Mouse (Mus musculus): ENCODE results near the gene Mllt10. TPM values are rescaled to one million over a fixed set of nuclear protein-coding genes. Genes with fewer than 3 reads are reported as not detected.

Mllt10 gene
- total RNA-seq (2021), result 10 to 100 TPM; 31.0 to 33.4 TPM
- long read RNA-seq, experiment 1, partial matches to known transcripts, result 1 of 9 reads
- long read RNA-seq, experiment 1, other reads (novel, unspliced or antisense), result 8 of 9 reads
- long read RNA-seq, experiment 2, partial matches to known transcripts, result 3 of 6 reads
- long read RNA-seq, experiment 2, other reads (novel, unspliced or antisense), result 3 of 6 reads

DNA sequence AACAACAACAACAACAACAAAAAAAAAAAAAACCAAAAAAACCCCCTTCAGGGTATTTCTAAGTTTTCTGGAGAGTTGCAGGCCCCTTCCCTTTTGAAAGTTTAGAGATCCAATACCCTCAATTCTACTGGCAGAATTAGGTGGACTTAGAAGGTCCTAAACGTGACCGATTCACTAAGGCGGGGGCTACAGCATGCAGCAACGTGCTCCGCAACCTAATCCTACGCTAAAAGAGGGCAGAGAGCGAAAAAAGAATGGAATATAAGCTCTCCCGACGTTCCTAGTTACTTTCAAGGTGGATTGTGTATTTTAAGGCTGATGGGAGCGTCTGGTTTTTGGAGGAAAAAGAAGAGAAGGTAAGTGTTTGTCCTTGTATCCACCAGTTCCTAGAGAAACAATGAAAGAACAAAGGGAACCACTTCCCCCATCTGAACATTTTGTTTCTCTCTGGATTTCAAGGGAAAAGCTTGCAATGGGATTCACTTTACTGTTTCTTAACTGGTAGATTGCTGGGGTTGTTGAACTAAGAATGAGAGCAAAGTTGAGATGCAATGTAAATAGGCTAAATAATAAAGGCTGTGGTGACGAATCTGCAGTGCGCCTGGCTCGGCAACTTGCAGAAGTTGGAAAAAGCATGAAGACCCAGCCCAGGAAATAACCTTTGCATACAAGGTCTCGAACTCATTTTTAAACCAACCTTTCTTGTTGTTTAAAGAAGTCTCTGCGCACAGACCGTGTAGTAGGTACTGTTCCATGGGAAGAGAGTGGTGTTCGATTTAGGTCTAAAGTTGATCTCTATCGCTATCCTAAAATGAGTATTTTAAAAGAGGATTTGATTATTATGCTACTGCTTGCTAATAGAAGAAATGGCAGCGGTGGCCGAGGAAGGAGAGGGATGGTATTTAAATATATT lies at the start of gene Mllt10:
Mllt10 (plus strand) TSS at position 222 of the 913 bp plus-strand sequence.
- DNase-seq, result peak; percentile 21 to 58

DNA sequence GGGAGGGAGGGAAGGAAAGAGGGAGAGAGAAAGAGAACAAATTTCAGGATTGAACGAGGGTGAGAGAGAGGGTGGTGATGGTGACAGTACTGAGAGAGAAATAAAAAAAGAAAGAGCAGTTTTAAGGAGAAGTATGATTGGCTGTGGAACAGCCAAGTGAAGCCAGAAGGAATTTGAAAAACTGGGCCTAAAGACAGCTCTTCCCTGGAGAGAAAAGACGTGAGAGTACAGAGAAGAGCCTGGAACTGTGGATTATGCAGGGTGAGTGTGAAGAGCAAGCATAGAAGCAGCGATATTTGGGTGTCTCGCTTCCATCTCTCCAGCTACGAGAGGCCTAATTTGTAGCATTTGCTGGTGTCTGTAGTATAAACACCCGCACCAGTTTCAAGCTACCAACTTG lies 43.8 kb upstream of the Mllt10 start:
- DNase-seq, result no peak

DNA sequence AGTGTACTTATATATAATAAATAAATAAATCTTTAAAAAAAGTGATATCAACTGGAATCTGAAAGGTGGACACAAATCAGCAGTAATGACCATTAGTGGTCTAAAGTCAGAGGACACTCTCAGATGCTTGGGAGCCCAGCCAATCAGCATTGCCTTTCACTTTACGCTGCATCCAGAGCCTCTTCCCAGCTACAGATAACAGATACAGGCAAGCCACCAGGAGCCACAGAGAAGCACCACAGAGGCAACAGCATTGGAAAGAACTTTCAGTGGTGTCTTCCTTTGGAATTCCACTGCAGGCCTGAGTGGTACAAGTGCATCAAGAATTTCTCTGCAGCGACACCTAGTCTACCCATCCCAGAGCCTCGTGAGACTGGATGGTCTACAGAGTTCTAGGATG lies 42.2 kb upstream of the Mllt10 start:
- no peak for DNase-seq

DNA sequence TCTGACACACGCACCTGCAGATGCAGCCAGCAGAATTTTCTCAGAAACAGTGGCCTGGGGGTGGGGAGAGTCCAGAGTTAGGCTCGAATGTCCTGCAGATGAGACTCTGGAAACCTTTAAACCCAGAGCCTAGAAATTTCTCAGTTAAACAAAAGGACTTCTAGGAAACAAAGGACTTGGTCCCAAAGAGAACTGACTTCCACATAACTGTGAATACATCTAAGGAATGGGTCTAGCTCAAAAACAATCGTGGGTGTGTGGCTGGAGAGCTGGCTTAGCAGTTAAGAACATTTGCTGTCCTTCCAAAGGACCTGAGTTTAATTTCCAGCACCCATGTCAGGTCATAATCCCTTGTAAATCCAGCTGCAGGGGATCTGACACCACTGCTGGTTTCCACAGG lies 39.5 kb upstream of the Mllt10 start:
- DNase-seq, result no peak

DNA sequence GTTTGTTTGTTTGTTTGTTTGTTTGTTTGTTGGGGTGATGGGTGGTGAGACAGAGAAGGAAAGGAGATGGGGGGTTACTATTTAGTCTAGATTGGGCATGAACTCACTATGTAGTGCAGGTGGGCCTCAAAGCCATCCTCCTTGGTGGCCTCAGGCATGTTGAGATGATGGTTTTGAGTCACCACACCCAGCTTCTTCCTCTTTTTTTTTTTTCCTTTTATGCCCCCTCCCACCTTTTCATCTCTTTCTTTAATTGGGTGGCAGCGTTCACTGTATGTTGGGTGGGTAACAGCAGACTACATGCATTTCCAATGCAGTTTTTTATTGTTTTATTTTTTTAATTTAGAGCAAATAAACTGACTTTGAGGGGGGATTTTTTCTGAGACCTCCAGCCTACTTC lies 38.4 kb upstream of the Mllt10 start:
- no peak for DNase-seq

DNA sequence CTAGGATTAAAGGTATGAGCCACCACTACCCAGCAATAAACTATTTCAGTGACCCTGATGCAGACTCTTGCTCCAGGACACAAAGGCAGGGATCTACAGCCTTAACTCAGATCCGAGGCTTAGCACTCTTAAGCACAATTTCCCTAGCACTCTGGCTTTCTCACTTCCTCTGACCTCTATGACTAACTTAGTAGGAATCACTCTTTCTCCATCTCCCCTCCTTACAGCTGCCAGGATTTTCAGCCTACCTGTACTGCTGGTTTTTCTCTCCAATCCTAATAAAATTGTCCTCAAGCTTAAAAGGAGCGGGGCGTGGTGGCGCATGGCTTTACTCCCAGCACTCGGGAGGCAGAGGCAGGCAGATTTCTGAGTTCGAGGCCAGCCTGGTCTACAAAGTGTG lies 37.7 kb upstream of the Mllt10 start:
- DNase-seq, result no peak

DNA sequence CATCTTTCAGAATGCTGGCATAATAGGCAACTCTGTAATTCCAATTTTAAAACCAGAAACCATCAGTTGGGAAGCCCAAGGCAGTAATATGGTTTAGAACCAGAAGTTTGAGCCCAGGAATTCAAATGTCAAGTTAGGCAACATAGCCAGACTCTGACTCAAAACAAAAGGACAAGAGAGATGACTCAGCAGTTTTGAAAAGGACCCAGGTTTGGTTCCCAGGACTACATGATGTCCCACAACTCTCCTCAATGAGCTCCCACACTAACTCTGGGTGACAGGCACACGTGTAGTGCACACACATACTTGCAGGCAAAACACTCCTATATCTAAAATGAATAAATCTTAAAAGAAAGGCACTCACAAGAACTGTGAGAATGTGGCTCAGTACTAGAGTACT lies 35.9 kb upstream of the Mllt10 start:
- no peak for DNase-seq

DNA sequence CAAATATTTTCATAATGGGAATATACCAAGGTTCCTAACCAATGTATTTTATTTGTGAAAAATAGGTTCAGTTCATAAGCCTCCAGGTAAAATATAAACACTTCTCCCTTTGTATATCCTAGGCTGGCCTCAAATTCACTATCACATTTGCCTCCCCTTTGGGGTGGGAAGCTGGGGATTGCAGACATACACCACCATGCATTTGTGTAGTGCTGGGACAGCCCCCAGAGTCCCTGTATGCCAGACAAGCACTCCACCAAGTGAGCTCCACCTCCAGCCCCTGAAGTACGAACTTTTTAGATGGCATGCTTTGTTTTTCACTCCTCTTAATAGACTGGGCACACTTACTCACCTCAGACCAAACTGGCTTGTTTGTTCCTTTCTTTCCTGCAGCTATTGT lies 32.2 kb upstream of the Mllt10 start:
- DNase-seq, result no peak

DNA sequence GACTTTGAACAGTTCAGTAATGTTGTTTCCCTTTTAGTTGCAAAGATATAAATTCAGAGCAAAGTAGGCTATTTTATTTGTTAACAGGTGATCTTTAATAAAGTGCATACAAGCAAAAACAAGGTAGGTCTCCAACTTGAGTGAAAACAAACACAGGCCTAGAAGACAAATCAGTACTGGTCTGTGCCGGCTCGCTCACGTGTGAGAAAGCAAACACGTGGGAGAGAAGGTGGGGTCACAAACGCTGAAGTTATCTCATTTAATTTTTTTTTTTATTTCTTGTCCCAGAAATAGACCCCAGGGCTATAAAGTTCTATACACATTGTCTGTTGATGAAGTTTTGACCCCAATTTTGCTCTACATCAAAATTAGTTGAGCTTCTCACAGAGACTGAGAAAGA lies 29.9 kb upstream of the Mllt10 start:
- no peak for DNase-seq

DNA sequence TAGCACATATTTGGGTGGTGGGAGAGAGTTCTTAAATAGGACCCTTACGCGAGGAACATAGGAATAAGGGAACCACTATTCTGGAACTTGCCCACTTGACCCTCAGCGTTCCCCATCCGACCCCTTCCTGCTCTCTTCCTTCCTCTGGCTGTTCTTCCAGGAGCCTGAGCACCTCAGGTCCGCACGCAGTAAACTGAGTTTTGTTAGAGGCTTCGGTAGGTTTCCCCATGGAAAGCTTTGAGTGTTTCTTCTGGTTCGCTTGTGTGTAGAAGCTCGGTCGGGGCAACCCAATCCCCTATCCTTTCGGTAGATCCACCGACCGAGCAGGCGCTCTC lies 29.3 kb upstream of the Mllt10 start:
- DNase-seq, result no peak

DNA sequence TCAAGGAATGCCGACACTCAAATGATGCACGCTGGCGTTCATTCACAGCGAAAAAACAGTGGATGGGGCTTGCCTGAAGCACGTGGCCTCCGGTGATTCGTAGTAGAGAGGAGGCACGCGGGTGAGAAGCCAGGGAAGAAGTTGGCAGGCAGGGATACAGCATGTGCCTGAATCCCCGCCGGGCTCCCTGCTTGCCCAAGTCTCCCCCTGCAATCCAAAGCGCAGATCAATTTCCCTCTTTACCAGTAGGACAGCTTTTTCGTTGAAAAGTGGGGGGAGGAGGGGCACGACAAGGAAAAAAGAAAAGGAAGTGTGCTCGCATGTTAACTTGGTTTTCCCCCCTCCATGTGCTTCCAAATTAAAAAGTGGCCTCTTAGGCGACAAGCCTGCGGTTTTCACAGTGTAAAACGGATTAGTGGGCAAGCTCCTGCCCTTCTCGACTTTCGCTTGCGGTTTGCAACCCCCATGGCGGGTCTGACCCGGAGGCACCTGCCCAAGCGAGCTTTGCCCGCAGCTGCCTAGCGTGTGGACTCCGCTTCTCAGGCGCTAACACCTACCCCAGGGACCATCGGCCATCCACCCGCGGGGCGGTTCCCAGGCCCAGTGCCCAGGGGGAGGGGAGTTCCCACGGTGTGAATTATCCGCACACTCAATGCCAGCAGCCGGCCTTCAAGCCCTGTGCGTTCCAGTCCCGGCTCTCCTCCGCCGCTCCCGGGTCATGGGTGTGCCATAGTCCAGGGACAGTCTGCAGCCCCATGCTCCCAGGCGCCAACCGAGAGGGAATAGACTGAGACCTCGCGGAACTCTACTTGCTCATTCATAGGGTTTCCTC lies 28.7 kb upstream of the Mllt10 start:
- DNase-seq, result peak; percentile 70 to 81

DNA sequence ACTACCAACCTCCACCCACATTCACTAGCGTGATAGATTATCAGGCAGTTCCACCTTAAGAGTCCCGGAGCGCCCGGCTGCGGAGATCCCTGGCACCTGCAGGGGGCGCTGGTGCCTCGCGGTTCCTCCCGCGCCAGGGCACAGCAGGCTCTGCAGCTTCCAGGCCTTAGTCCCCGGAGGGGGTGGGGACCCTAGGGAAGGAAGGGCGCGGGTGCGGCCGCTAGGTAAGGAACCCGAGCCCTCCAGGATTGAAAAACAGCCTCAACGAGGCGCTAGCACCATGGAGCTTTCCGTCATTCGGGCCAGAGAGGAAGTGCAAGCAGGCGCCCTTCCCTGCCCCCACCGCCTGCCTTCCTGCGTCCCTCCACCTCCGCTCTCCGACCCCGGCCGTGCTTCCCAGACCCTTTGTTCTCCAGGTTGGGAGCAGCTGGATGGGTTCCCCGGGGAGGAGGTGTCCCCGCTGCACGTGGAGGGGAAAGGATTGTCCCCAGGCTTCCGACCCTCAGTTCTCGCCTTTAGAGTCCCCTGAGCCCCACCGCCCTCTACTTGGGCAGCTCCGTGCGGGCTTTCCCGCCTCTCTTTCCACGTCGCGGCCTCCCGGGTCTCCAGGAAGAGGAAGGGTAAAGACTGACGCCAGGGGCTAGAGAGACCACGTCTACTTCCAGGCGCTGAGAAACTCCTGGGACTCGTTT lies 27.4 kb upstream of the Mllt10 start:
- DNase-seq, result peak; percentile 95 to 96

DNA sequence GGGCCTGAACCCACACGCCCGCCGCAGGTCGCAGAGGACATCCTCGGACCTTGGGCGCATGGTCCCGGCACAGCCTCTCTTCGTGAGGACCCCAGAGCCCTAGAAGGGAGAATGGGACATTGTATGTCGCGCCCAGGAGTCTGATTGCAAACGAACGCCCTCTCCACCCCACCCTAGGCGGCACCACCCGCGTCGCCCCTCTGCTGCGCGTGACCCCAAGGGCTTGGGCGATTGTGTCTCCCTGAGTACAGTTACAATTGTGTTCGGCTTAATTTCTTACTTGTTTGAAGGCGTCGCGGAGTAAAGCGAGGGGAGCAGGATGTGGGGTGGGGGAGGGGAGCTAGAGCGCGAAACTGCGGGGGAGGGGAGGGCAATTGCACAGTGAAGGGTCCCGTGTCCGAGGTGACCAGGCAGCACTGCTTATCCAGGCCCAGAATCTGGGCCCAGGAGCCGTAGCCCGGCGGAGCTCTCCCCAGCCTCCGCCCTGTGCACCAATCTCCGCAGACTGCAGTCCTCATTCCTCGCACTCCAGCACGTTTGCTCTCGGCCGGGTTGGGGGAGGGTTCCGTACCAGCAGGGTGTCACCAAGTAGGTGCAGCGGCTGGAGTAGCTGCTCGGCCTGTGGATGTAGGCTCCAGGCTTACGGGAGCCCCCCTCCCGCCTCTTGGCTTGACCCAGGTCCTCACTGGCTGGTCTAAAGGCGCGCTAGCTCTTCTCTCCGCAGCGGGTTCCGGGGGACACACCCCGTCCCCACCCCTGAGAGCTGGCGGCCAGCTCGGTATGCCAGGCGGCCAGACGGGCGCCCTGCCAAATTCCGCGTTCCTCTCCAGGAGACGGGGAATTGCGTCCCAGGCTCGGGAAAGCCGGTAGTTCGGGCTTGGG lies 26.7 kb upstream of the Mllt10 start:
- peak; percentile 94 to 96 for DNase-seq

DNA sequence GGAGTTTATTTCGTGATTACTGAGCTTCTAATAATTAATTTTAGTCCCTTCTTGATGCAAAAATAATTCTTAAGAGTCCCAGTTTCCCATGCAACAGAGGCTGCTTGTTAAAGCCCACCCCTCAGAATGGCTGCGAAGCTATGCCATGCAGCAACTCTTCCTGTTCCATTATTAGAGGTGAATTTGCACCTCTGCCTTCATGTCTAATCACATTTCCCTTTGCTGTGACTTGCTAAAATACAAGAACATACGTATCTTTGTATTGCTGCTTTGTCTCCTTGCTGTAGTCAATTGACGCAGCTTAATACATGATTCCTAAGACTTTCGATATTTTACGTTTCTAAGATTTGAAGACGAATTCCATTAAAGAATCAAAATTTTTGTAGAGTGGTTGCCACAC lies 25.4 kb upstream of the Mllt10 start:
- no peak for DNase-seq

DNA sequence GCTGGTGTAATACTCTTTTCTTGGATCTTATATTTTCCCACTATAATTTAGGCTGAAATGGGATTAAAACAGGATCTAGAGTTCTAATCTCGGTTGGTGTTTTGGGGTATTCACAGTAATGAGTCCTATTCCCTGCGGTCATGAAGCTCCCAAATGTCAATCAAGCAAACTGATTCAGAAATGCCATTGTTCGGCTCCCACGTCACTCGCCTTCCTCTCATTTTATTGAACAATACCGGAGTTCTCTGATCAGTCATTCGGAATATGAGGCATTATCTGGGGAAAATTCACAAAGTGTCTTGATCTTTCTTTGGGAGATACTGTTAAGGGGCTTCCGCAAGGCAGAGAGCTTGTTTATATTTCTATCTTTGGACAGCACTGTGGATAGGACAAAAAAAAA lies 24.5 kb upstream of the Mllt10 start:
- no peak for DNase-seq

DNA sequence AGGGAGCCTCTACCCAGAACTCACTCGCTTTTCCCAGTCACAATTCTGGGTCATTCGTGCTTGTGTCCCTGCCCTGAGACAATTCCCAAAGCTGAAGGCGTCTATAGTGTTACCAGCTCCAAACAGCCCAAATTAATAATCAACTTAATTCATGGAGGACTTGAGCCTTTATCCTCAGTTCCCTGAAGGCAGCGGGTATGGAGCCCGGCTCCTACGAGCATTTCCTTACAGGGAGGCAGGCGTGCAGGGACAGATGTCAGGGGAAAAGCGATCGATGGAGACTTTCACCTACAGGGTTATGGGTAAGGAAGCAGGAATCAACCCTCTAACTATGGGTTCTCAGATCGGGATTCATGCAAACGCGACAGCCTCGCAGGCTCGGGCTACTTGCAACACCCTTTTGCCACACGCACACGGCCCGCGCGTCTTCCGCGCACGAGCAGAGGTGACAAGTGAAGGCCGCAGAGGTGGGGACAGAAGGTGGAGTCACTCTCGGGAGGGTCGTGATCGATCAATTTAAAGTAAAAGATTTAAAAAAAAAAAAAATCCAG lies 23.7 kb upstream of the Mllt10 start:
- peak; percentile 31 to 75 for DNase-seq

DNA sequence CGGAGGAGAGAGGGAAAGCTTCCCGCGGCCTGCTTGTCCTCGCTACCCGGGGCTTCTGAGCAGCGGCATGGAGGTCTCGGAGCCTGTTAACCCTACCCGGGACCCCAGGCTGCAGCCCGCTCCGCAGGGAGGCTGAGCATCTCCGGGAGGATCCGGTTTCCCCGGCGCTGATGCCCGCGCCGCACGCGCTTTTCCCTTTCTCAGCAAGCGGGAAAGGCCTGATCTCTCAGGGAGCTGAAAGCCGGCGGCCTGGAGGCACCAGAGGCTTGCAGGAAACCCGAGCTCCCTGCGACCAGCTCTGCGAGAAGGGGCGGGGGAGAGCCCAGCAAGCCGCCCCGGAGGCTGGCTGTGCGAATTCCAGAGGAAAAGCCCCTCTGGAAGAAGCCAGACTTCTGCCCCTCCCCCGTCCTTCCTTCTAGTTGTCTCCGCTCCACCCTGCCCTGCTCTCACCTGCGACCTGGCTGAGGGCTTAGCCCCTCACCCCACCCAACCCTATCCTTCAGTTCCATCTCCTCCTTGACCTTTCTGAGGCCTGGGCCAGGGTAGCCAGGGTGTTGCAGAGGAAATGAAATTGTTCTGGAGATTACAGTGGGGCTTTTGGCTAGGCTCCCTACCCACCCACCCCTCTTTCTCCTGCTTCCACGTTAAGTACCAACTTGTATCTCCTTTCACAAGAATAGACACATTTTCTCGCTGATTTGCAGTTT lies 23.1 kb upstream of the Mllt10 start:
- DNase-seq, result peak; percentile 51 to 79

DNA sequence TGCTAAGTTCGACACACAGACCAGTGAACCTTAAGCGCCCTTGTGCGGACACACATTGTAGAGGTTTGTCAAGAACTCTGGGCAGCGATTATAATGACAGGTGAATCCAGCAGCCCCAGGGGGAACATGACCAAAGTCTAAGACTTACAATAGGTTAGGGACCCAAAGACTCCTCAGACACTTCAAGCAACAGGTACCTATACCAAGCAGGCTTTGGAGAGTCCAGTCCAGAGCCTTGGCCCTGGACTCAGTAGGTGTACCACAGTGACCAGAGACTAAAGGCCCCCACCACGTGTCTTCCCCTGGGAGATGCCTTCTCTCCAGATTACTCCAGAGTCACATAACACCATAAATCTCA lies 22.5 kb upstream of the Mllt10 start:
- DNase-seq, result peak in 1 of 2 experiments; percentile 43

DNA sequence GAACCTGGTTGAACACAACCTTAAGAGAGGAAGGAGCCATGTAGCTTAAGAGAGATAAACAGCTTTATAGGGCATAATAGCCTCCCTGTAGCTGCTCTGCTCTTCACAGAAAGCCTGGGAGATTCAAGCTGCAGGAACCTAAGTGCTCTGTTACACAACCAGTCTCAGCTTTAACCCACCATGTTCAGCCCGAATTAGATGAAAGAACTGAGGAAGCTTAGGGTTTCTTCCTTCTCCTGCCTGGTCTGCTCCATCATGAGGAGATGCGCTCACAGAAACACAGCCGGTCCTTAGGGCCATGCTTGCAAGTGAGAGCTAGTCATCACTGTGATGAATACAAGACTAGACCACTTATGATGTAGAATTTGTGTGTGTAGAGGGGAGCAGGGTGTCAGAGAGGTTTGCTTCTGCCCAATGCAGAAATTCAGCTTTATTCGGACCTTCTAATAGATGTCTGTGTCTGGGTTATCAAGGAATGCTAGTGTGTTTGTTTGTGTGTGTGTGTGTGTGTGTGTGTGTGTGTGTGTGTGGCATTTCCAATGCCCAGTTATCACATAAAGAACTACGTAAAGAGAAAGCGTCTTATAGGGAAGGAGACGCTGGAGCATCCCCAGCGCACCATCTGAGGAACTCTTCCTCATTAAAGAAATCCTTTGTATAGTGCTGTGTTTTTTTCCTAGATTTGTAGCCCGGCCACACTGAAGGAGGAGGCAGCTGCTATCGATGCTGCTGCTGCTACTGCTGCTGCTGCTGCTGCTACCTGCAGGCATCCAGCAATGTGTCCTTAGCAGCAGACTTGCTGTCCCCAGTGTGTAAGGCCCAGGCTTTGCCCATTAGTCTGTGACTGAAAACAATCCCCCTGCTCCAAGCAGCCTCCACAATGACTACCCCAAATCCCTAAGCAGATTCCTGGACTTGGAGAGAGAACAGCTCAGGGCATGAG lies 21.6 kb upstream of the Mllt10 start:
- no peak for DNase-seq
